Comparison of ENCODE assay signal across 28 mouse cellular contexts in the genomic region with DNA sequence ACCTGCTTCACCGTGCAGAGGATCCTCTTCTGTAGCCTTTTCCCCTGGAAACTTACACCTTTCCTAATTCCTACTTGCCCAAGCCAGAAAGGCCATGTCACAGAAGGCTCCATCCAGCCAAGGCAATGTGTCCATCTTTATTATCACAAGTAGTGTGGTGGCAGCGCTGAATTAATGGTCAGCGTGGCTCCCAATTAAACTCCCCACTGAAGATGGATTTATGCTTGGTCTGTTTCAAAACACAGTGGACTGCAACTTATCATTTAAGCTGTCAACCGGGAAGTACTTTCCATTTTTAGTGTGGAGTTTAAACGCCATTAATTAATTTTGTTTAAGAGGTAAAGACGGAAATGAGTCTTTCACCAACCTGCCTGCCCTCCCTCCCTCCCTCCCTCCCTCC.
A peak's percentile ranks its signal among the peaks of the same experiment; 100 is the strongest.
DNase-seq lines count a peak whose midpoint lies in the region; ATAC-seq and TF ChIP-seq lines count a peak whose summit lies in the region.
"Had no signal": no experiment of that assay in that cellular context is flagged by ENCODE, and none has a peak within 500 bp of the region (broad histone marks: within the 10 kb centered on the region; RNA-seq: fewer than 3 reads in every experiment).

No protein-coding gene starts in this region.

- no peak overlapping the region for H3K4me2 ChIP-seq in kidney, embryonic 15.5 days
- H3K4me2 ChIP-seq in kidney, embryonic 16.5 days (replicated peaks; ENCODE audit: low read depth, low read length), result no peak overlapping the region
- H3K4me2 ChIP-seq: embryonic facial prominence, embryonic 12.5 days; embryonic facial prominence, embryonic 15.5 days; heart, embryonic 12.5 days; heart, embryonic 15.5 days; hindbrain, embryonic 13.5 days had no signal

- intact Hi-C loops in left cerebral cortex, adult 2 months (cut with DNase I), result no loop called here
- intact Hi-C loops in left cerebral cortex, postnatal 4 days (cut with DNase I), result no loop called here

- WGBS in kidney, embryonic 15.5 days, result 32% methylated on average over 6 of the region's 6 CpGs
- WGBS in kidney, embryonic 16.5 days, result 26% methylated on average over 6 of the region's 6 CpGs

- H3K27me3 ChIP-seq in kidney, embryonic 15.5 days, result peaks cover 8% of the 10 kb centered on the region; the same call in 1 of the 2 replicates
- no peaks in the 10 kb centered on the region; the same call in 1 of the 2 replicates for H3K27me3 ChIP-seq in kidney, embryonic 16.5 days (ENCODE audit: insufficient read depth, low read length)
- H3K27me3 ChIP-seq: CH12.LX; embryonic facial prominence, embryonic 12.5 days; embryonic facial prominence, embryonic 15.5 days; heart, embryonic 12.5 days; heart, embryonic 15.5 days; hindbrain, embryonic 13.5 days had no signal

- peaks cover 14% of the 10 kb centered on the region for H3K4me1 ChIP-seq in kidney, embryonic 15.5 days
- peaks cover 9% of the 10 kb centered on the region; the same call in 1 of the 2 replicates for H3K4me1 ChIP-seq in kidney, embryonic 16.5 days (ENCODE audit: insufficient read depth, low read length)
- H3K4me1 ChIP-seq: embryonic facial prominence, embryonic 12.5 days; embryonic facial prominence, embryonic 15.5 days; heart, embryonic 12.5 days; heart, embryonic 15.5 days; hindbrain, embryonic 13.5 days had no signal

- H3K27ac ChIP-seq in kidney, embryonic 15.5 days, result peak overlapping the region; percentile 13; the same call in 1 of the 2 replicates
- H3K27ac ChIP-seq in kidney, embryonic 16.5 days (ENCODE audit: low read length), result no peak overlapping the region
- peak overlapping the region; percentile 47; the same call in 1 of the 2 replicates for H3K27ac ChIP-seq in left cerebral cortex, adult 2 months
- H3K27ac ChIP-seq: embryonic facial prominence, embryonic 12.5 days; embryonic facial prominence, embryonic 15.5 days; heart, embryonic 15.5 days; hindbrain, embryonic 10.5 days; hindbrain, embryonic 13.5 days had no signal

- ATAC-seq in kidney, embryonic 15.5 days (replicated peaks; ENCODE audit: low FRiP score), result no peak
- ATAC-seq in kidney, embryonic 16.5 days (ENCODE audit: low FRiP score, low TSS enrichment), result no peak
- ATAC-seq: forebrain, embryonic 14.5 days; forebrain, postnatal 0 days; hindbrain, embryonic 16.5 days had no signal

- no peak for DNase-seq in left cerebral cortex, adult 2 months (ENCODE audit: extremely low spot score in 1 of 2, low spot score in 2 of 2)
- DNase-seq in left cerebral cortex, postnatal 4 days, result no peak
- DNase-seq in mesoderm, embryonic 11.5 days (ENCODE audit: low read depth, low spot score), result peak; percentile 18
- DNase-seq in frontal cortex, adult 2 months (ENCODE audit: extremely low spot score in 1 of 2, low spot score in 1 of 2), result no peak
- DNase-seq: adrenal gland, adult 8-10 months; adrenal gland, postnatal 25 days; B cell, adult 2 months; cerebellum, adult 11-12 months; cerebellum, adult 8-10 months; cerebellum, postnatal 10 days; cerebellum, postnatal 36 days; forebrain, postnatal 0 days; gastrocnemius, postnatal 25 days; heart, adult 18-20 months; heart, postnatal 10 days; heart, postnatal 36 days had no signal

- H3K9ac ChIP-seq in kidney, embryonic 15.5 days, result no peak overlapping the region
- H3K9ac ChIP-seq in kidney, embryonic 16.5 days (replicated peaks; ENCODE audit: low read length), result no peak overlapping the region
- H3K9ac ChIP-seq: embryonic facial prominence, embryonic 12.5 days; embryonic facial prominence, embryonic 15.5 days; forebrain, postnatal 0 days; heart, embryonic 12.5 days; heart, embryonic 15.5 days; hindbrain, embryonic 13.5 days had no signal

- no peaks in the 10 kb centered on the region for H3K36me3 ChIP-seq in kidney, embryonic 15.5 days
- no peaks in the 10 kb centered on the region for H3K36me3 ChIP-seq in kidney, embryonic 16.5 days (ENCODE audit: insufficient read depth, low read length)
- H3K36me3 ChIP-seq: embryonic facial prominence, embryonic 12.5 days; embryonic facial prominence, embryonic 15.5 days; G1E; heart, embryonic 12.5 days; heart, embryonic 15.5 days; hindbrain, embryonic 10.5 days; hindbrain, embryonic 13.5 days had no signal

- no peaks in the 10 kb centered on the region for H3K9me3 ChIP-seq in kidney, embryonic 15.5 days (replicated peaks)
- no peaks in the 10 kb centered on the region for H3K9me3 ChIP-seq in kidney, embryonic 16.5 days (ENCODE audit: low read length)
- H3K9me3 ChIP-seq: embryonic facial prominence, embryonic 12.5 days; embryonic facial prominence, embryonic 15.5 days; heart, embryonic 12.5 days; heart, embryonic 15.5 days; hindbrain, embryonic 10.5 days; hindbrain, embryonic 13.5 days had no signal

- no peak overlapping the region for H3K4me3 ChIP-seq in kidney, embryonic 15.5 days (replicated peaks)
- H3K4me3 ChIP-seq in kidney, embryonic 16.5 days (ENCODE audit: low read length), result no peak overlapping the region
- no peak overlapping the region for H3K4me3 ChIP-seq in left cerebral cortex, adult 2 months
- H3K4me3 ChIP-seq: embryonic facial prominence, embryonic 12.5 days; embryonic facial prominence, embryonic 15.5 days; heart, embryonic 12.5 days; heart, embryonic 15.5 days; hindbrain, embryonic 10.5 days; hindbrain, embryonic 13.5 days had no signal

- no peak for TF ChIP-seq CTCF in left cerebral cortex, adult 2 months (IDR thresholded peaks at IDR 0.05)
